Mouse (Mus musculus): Measurements from ENCODE around the gene Atg14. TPM values are rescaled to one million over a fixed set of nuclear protein-coding genes. Genes with fewer than 3 reads are reported as not detected.

Atg14 gene
- polyA plus RNA-seq, 1 experiment: 14.0 TPM

- H3K4me3 ChIP-seq (ENCODE audit: insufficient read depth, low read length): no peak overlapping the region
- peaks cover 20% of the 10 kb centered on the region for H3K4me1 ChIP-seq (ENCODE audit: control insufficient read depth, insufficient read depth, low read length)
- TF ChIP-seq POLR2A (IDR thresholded peaks at IDR 0.05; ENCODE audit: borderline replicate concordance, low read depth, low read length) (no peak), CTCF (IDR thresholded peaks at IDR 0.05; ENCODE audit: low read depth, low read length) (no peak)
- no peak overlapping the region for H3K27ac ChIP-seq (ENCODE audit: insufficient read depth, low read depth, low read length)
Observed at GRCm38 (mm10) chr14:47493592-47494361, 76.7 kb downstream of the Atg14 start.

Other genes starting within 250 kb of the Atg14 start
- gene Lgals3, start 202.9 kb downstream of the Atg14 start, polyA plus RNA-seq (2012; ENCODE audit: insufficient read depth, insufficient read length, missing spikeins): 4,409 and 4,976 TPM in 2 replicates
- gene Dlgap5, start 152.2 kb downstream of the Atg14 start, polyA plus RNA-seq (2012; ENCODE audit: insufficient read depth, insufficient read length, missing spikeins): 17.0 and 22.7 TPM in 2 replicates
- gene Fbxo34, start 120.2 kb downstream of the Atg14 start, polyA plus RNA-seq (2012; ENCODE audit: insufficient read depth, insufficient read length, missing spikeins): 15.3 and 17.6 TPM in 2 replicates
- 25.4 and 41.7 TPM in 2 replicates for gene Ktn1, start 77.8 kb upstream of the Atg14 start, polyA plus RNA-seq (2012; ENCODE audit: insufficient read depth, insufficient read length, missing spikeins)